Mouse (Mus musculus): ENCODE data around the gene Mfap1a.
"Not testable (repeated sequence)": the region's sequence is repeated elsewhere in the genome, so short reads cannot be mapped to it uniquely, and the experiment has no call there.

DNA sequence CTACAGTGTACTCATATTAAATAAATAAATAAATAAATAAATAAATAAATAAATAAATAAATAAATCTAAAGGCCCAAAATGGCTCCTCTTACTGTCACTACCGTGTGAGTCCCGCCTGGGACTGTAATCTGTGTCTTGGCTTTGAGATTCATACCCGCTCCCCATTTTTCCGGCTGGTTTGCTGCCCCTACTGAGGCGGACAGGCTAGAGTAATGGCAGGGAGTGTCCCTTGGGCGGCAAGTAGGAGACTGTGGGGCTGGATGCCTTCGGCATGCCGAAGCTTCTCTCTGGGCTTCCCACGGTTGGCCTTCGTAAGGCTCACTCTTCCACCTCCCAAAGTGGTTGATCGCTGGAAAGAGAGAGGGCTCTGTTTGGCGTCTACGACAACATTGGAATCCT, 25.5 kb downstream of the Mfap1a start:
- TF ChIP-seq CTCF (conservative IDR thresholded peaks at IDR 0.05; ENCODE audit: low read length); NANOG (IDR thresholded peaks at IDR 0.05; ENCODE audit: borderline replicate concordance, low read length); POU5F1 (IDR thresholded peaks at IDR 0.05; ENCODE audit: borderline replicate concordance, low read length): not testable (repeated sequence)

Measured in E14TG2a.4 (cell line).